Mouse (Mus musculus) heart, embryonic 16.5 days (tissue): ENCODE results near the gene Eif3a. TPM values are rescaled to one million over a fixed set of nuclear protein-coding genes. Genes with fewer than 3 reads are reported as not detected.

ENCODE experiments used
- ATAC-seq: fragments of 200-750 bp; cut with Nextera tagmentation; replicated peaks from 2 replicates; pipeline ENCODE4 v1.8.0; 2017; ENCODE audit warnings: moderate number of reproducible peaks; ENCODE audit not compliant: insufficient read depth, low FRiP score; ENCODE audit errors: extremely low read depth
- H3K27ac ChIP-seq: fragments of 300-500 bp; sonication (generic); 2 replicates; pipeline ENCODE4 v1.5.1; 2014; ENCODE audit warnings: mild to moderate bottlenecking, low read length, control low read depth, moderate library complexity
- H3K27me3 ChIP-seq: fragments of 300-500 bp; sonication (generic); 2 replicates; pipeline ENCODE4 v1.6.1; 2014; ENCODE audit warnings: low read length, mixed read lengths; ENCODE audit not compliant: control insufficient read depth, insufficient read depth
- H3K36me3 ChIP-seq: fragments of 300-500 bp; sonication (generic); 2 replicates; pipeline ENCODE4 v1.6.1; 2014; ENCODE audit not compliant: control insufficient read depth, insufficient read depth
- H3K4me1 ChIP-seq: fragments of 300-500 bp; sonication (generic); 2 replicates; pipeline ENCODE4 v1.6.1; 2014; ENCODE audit warnings: low read length, mixed read lengths; ENCODE audit not compliant: control insufficient read depth, insufficient read depth
- H3K4me2 ChIP-seq: fragments of 300-500 bp; sonication (generic); 2 replicates; pipeline ENCODE4 v1.6.1; 2014; ENCODE audit warnings: low read depth, mild to moderate bottlenecking, control low read depth, low read length
- H3K4me3 ChIP-seq: fragments of 300-500 bp; sonication (generic); 2 replicates; pipeline ENCODE4 v1.5.1; 2014; ENCODE audit warnings: mild to moderate bottlenecking, control low read depth, low read length
- H3K9ac ChIP-seq: fragments of 300-500 bp; sonication (generic); 2 replicates; pipeline ENCODE4 v1.6.1; 2014; ENCODE audit warnings: low read length, control low read depth
- H3K9me3 ChIP-seq: fragments of 300-500 bp; sonication (generic); replicated peaks from 2 replicates; pipeline ENCODE4 v1.6.1; 2016; ENCODE audit warnings: low read length; ENCODE audit not compliant: control insufficient read depth
- WGBS: fragments of 180-500 bp; shearing (Covaris S2); extraction: QIAGEN DNeasy Blood & Tissue Kit; methylation state at CpG from one replicate; pipeline ENCODE4 v1.1.7; 2014; 5-methylcytosine and 5-hydroxymethylcytosine counted together
- polyA plus RNA-seq: library from polyadenylated mRNA; unstranded; fragments of >200 nt; fragmentation: Nextera tagmentation; extraction: Ambion mirVana; gene quantifications from 2 replicates; pipeline ENCODE4 v1.2.1, GENCODE M21; 2015

Gene Eif3a
- polyA plus RNA-seq, 1 experiment from 2014 or later = 110 TPM

DNA sequence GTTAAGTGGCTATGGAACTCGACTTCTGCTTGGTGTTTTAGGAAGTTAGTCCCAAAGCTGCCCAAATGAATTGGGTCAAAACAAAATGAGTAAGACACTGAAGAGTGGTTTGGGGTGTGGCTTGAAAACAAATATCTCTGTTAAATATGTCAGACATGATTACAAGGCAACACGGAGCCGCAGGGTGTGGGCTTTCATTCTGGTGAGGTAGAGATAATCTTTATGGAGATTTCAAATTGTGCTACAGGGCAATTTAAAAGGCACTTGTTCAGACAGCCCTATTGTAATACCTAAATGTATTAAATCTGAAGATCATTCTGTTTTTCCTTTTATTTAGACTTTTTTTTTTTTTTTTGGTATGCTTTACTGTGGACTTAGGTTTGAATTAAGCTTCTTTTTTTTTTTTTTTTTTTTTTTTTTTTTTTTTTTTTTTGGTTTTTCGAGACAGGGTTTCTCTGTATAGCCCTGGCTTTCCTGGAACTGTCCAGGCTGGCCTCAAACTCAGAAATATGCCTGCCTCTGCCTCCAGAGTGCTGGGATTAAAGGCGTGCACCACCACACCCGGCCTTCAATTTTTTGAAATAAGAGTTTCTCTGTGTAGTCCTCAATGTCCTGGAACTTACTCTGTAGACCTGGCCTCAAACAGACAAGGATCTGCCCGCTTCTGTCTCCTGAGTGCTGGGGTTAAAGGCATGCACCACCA is 9.6 kb upstream of the Eif3a start:
- Histone ChIP-seq H3K4me2 (no peak overlapping the region), H3K36me3 (no peaks in the 10 kb centered on the region), H3K4me1 (no peaks in the 10 kb centered on the region), H3K27me3 (no peaks in the 10 kb centered on the region), H3K9me3 (no peaks in the 10 kb centered on the region), H3K27ac (no peak overlapping the region), H3K4me3 (no peak overlapping the region), H3K9ac (no peak overlapping the region)
- 71% methylated on average over 7 of the region's 7 CpGs for WGBS
- no peak for ATAC-seq

DNA sequence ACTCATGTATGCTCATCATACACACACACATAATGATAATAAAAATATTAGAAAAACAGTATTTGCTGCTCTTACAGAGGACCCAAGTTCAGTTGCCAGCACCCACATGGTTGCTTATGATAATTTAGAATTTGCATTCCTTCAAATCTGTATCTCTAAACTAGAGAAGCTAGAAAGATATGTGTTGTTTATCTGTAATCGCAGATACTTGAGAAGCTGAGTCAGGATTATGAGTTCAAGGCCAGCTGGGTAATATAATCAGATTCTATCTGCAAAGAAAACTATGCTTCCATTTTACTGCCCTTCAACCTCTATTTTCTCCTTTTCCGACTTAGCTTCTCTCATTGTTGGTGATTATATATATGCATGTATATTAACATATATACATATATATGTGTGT is 7.0 kb upstream of the Eif3a start:
- WGBS = 84% methylated on average over 2 of the region's 2 CpGs
- H3K36me3 ChIP-seq = no peaks in the 10 kb centered on the region
- no peaks in the 10 kb centered on the region for H3K27me3 ChIP-seq
- H3K4me3 ChIP-seq = no peak overlapping the region
- H3K9ac ChIP-seq = no peak overlapping the region
- H3K4me1 ChIP-seq = no peaks in the 10 kb centered on the region
- no peaks in the 10 kb centered on the region for H3K9me3 ChIP-seq
- H3K27ac ChIP-seq = no peak overlapping the region
- H3K4me2 ChIP-seq = no peak overlapping the region
- no peak for ATAC-seq

DNA sequence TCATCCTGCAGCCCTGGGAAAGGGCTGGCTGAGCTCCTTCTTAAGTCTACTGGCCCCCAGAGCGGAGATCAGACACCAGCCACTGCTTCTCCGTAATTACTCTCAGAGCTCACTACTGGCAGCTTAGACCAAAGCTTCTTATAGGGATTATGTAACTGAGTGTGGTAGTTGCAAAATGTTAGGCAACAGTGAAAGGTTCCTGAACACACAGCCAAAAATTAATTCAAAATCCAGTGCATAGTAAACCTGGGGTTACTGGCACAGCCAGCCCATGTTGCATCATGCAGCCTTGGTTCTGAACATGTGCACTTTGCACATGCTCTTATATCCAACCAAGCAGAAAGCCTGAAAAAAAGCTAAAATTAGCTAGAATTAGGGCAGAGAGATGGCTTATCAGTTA is 4.8 kb upstream of the Eif3a start:
- whole genome bisulfite sequencing = 85% methylated on average over 2 of the region's 2 CpGs
- Histone ChIP-seq H3K9me3 (no peaks in the 10 kb centered on the region), H3K4me2 (no peak overlapping the region), H3K27me3 (no peaks in the 10 kb centered on the region), H3K4me3 (no peak overlapping the region), H3K27ac (no peak overlapping the region), H3K4me1 (no peaks in the 10 kb centered on the region), H3K36me3 (no peaks in the 10 kb centered on the region), H3K9ac (no peak overlapping the region)
- no peak for ATAC-seq

DNA sequence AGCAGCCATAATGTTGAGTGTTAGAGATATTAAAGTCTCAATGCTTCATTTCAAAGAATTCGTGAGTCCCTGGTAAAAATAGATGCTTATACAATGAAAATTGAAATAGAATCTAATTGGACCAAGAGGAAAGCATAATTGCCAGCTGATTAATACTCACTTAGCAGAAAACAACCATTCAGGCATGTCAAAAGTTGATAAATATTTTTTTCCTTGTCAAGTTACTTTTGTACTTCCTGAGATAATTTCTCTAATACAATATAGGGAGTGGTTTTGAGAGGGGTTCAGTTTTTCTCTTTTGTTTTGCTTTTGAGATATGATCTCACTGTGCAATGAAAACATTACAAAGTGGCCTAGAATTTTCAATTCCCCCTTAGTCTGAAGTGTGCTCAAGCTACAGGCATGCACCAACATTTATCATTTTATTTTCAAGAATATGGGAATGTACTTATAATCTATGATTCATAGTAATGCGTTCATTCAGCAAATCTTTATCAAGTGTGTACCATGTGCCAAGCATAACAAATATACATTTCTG is 2.8 kb upstream of the Eif3a start:
- Histone ChIP-seq H3K36me3 (no peaks in the 10 kb centered on the region), H3K9me3 (no peaks in the 10 kb centered on the region), H3K27me3 (no peaks in the 10 kb centered on the region), H3K4me2 (no peak overlapping the region), H3K27ac (no peak overlapping the region), H3K4me1 (peaks cover 3% of the 10 kb centered on the region), H3K4me3 (no peak overlapping the region), H3K9ac (no peak overlapping the region)
- no peak for ATAC-seq
- WGBS = 61% methylated on average over 2 of the region's 2 CpGs

DNA sequence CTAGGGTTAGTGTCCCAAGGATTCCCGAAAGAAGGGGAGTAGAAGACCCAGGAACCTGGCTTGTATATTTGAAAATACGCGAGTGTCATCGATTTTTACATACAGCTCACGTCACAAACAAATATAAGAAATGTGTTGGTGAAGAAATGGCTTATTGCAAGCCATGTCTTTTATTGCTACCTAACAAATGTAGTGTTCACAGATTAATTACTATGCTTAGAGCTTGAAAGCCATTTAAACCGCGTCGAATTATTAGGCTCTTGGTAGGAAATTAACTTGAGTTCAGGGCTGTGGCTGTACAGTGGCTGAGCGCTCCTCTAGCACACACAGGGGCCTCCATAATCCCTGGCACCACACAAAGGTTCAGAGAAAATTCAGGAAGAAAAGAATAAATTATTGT is 706 bp upstream of the Eif3a start:
- Histone ChIP-seq H3K36me3 (no peaks in the 10 kb centered on the region), H3K9me3 (no peaks in the 10 kb centered on the region), H3K4me3 (peak overlapping the region; percentile 81), H3K4me1 (peaks cover 15% of the 10 kb centered on the region), H3K27me3 (no peaks in the 10 kb centered on the region), H3K9ac (peak overlapping the region; percentile 95), H3K4me2 (peak overlapping the region; percentile 69), H3K27ac (peak overlapping the region; percentile 99)
- ATAC-seq = no peak
- 16% methylated on average over 9 of the region's 9 CpGs for WGBS

DNA sequence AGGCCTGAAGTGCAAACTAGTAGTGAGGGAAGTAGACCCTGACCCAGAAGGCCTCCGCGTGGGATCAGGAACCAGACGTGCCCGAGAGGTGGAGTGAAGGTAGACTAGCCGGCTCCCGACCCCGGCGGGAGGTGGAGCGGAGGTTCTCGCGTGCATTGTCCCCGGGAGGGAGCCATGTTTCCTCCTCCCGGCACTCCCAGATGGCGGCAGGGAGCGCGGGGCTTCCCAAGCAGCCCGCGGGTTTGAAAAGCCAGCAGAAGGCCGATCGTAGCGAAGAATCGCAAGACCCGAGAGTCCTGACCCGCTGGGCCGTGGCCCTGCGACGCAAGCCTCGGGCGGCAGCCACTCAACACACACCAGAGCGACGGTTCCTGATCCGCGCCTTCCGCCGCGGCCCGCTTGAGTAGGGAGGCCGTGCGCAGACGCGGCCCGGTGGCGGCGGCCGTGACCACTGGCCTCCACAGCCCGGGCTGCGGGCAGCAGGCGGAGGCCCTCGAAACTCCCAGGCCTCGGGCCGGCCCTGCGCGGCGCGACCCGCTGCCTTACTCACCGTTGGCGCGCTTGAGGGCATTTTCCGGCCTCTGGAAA is 445 bp downstream of the Eif3a start:
- ATAC-seq = peak; percentile 56

DNA sequence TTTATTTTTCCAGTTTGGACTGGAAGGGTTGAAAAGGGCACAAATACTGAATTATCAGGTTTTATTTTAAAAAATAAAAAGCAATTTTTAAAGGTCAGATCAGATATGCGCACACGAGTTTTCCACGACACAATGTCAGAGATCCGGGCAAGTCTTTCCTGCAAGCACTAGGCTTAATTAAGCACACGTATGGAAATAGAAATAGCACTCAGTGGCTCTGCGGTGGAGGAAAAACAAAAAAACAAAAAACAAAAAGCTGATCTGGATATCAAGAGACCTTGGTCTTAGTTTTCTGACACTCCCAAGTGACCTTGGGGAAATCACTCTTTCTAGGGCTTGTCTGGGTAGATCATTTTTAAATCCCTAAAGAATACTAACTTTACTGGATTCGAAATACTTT is 1.0 kb downstream of the Eif3a start:
- Histone ChIP-seq H3K27me3 (no peaks in the 10 kb centered on the region), H3K4me3 (peak overlapping the region; percentile 81), H3K9ac (peak overlapping the region; percentile 95), H3K36me3 (no peaks in the 10 kb centered on the region), H3K9me3 (no peaks in the 10 kb centered on the region), H3K27ac (peak overlapping the region; percentile 99), H3K4me1 (peaks cover 20% of the 10 kb centered on the region), H3K4me2 (peak overlapping the region; percentile 71)
- ATAC-seq = no peak
- WGBS = 1% methylated on average over 7 of the region's 7 CpGs

More for the DNA sequence above, 445 bp downstream of the Eif3a start:
- peak overlapping the region; percentile 95 for H3K9ac ChIP-seq
- H3K9me3 ChIP-seq = no peaks in the 10 kb centered on the region
- peak overlapping the region; percentile 71 for H3K4me2 ChIP-seq
- no peaks in the 10 kb centered on the region for H3K27me3 ChIP-seq
- peak overlapping the region; percentile 81 for H3K4me3 ChIP-seq
- under 1% methylated on average over 60 of the region's 60 CpGs for WGBS
- H3K27ac ChIP-seq = peak overlapping the region; percentile 99
- peaks cover 20% of the 10 kb centered on the region for H3K4me1 ChIP-seq
- H3K36me3 ChIP-seq = no peaks in the 10 kb centered on the region

DNA sequence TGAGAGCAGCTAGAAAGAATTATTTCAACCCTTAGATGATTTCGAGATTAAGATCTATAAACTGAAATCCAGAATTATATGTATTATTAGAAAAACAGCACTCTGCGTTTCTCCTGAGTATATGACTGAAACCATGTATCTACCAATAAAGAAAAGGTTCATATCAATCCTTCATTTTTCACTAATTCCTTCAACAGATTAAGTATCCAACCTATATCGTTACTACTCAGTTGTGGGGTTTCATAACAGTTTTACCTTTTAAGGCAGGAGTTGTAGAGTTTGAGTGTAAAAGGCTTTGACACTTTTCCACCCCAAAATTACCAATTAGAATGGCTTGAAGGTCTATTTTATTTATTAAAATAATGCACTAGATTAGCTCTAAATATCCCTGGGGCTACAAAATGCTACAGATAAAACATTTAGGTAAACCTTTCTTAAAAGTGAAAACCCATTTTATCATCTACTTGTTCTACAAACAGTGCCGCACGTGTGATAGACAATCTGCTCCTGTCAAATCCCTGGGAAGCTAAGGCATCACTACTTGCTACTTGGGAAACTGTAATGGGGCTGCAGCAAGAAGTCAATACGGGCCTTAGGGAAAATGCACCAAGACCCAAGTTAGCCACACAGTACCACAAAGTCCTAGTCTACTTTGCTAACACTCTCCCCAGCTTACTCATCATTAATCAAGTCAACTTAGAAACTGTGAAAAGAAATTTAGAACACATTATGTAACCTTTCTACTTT is 2.1 kb downstream of the Eif3a start:
- H3K27me3 ChIP-seq = no peaks in the 10 kb centered on the region
- 33% methylated on average over 6 of the region's 6 CpGs for WGBS
- no peaks in the 10 kb centered on the region for H3K9me3 ChIP-seq
- H3K27ac ChIP-seq = no peak overlapping the region
- H3K4me1 ChIP-seq = peaks cover 20% of the 10 kb centered on the region
- ATAC-seq = no peak
- peak overlapping the region; percentile 42 for H3K4me3 ChIP-seq
- H3K4me2 ChIP-seq = peak overlapping the region; percentile 76
- peak overlapping the region; percentile 95 for H3K9ac ChIP-seq
- H3K36me3 ChIP-seq = no peaks in the 10 kb centered on the region
